Mouse (Mus musculus): ENCODE measurements at regions not wholly inside any gene's neighbourhood (a gene's known extent, or its start where the extent isn't known, plus 50 kb on each side); places are given as distances from the start of the nearest gene placed in this dataset.
A peak's percentile ranks its signal among the peaks of the same experiment; 100 is the strongest.

GRCm38 (mm10) chr8:6321346-6321745, 1216.2 kb upstream of the Slc10a2 start:
- no peak overlapping the region for H3K4me3 ChIP-seq (ENCODE audit: low read depth, low read length)
- H3K27me3 ChIP-seq (ENCODE audit: control insufficient read depth, insufficient read depth, low read length): no peaks in the 10 kb centered on the region
- ATAC-seq (ENCODE audit: insufficient read depth, low FRiP score, low TSS enrichment) (no peak), DNase-seq (ENCODE audit: low spot score) (no peak)
- WGBS: 57% methylated on average over 1 of the region's 1 CpGs
- no peak overlapping the region for H3K4me2 ChIP-seq (ENCODE audit: low read depth)
- no peaks in the 10 kb centered on the region for H3K4me1 ChIP-seq (ENCODE audit: control insufficient read depth, insufficient read depth, low read length)
- H3K27ac ChIP-seq (ENCODE audit: low read depth, low read length): no peak overlapping the region
- no peaks in the 10 kb centered on the region for H3K36me3 ChIP-seq (ENCODE audit: control insufficient read depth, insufficient read depth, low read length)
- no peak overlapping the region for H3K9ac ChIP-seq (ENCODE audit: low read length)
- H3K9me3 ChIP-seq (ENCODE audit: control insufficient read depth, low read length): no peaks in the 10 kb centered on the region

- H3K4me2 ChIP-seq (ENCODE audit: low read depth): no peak overlapping the region
- H3K27me3 ChIP-seq (ENCODE audit: control insufficient read depth, insufficient read depth, low read length): no peaks in the 10 kb centered on the region
- no peak overlapping the region for H3K4me3 ChIP-seq (ENCODE audit: low read depth, low read length)
- no peak overlapping the region for H3K27ac ChIP-seq (ENCODE audit: low read depth, low read length)
- no peak for ATAC-seq (ENCODE audit: insufficient read depth, low FRiP score, low TSS enrichment)
- H3K36me3 ChIP-seq (ENCODE audit: control insufficient read depth, insufficient read depth, low read length): no peaks in the 10 kb centered on the region
- no peak for DNase-seq (ENCODE audit: low spot score)
- no peak overlapping the region for H3K9ac ChIP-seq (ENCODE audit: low read length)
- no peaks in the 10 kb centered on the region for H3K9me3 ChIP-seq (ENCODE audit: control insufficient read depth, low read length)
- no peaks in the 10 kb centered on the region for H3K4me1 ChIP-seq (ENCODE audit: control insufficient read depth, insufficient read depth, low read length)
- WGBS: 82% methylated on average over 4 of the region's 4 CpGs
These were observed 1210.2 kb upstream of the Slc10a2 start for GRCm38 (mm10) chr8:6315162-6315845.

GRCm38 (mm10) chr8:6288889-6289288, 1183.7 kb upstream of the Slc10a2 start:
- H3K4me1 ChIP-seq (ENCODE audit: control insufficient read depth, insufficient read depth, low read length): no peaks in the 10 kb centered on the region
- 56% methylated on average over 3 of the region's 3 CpGs for WGBS
- no peak overlapping the region for H3K9ac ChIP-seq (ENCODE audit: low read length)
- no peak for DNase-seq (ENCODE audit: low spot score)
- no peaks in the 10 kb centered on the region for H3K27me3 ChIP-seq (ENCODE audit: control insufficient read depth, insufficient read depth, low read length)
- ATAC-seq (ENCODE audit: insufficient read depth, low FRiP score, low TSS enrichment): peak; percentile 61; the same call in 1 of the 2 replicates
- no peak overlapping the region for H3K4me2 ChIP-seq (ENCODE audit: low read depth)
- H3K36me3 ChIP-seq (ENCODE audit: control insufficient read depth, insufficient read depth, low read length): no peaks in the 10 kb centered on the region
- no peak overlapping the region for H3K4me3 ChIP-seq (ENCODE audit: low read depth, low read length)
- no peak overlapping the region for H3K27ac ChIP-seq (ENCODE audit: low read depth, low read length)
- no peaks in the 10 kb centered on the region for H3K9me3 ChIP-seq (ENCODE audit: control insufficient read depth, low read length)

DNA sequence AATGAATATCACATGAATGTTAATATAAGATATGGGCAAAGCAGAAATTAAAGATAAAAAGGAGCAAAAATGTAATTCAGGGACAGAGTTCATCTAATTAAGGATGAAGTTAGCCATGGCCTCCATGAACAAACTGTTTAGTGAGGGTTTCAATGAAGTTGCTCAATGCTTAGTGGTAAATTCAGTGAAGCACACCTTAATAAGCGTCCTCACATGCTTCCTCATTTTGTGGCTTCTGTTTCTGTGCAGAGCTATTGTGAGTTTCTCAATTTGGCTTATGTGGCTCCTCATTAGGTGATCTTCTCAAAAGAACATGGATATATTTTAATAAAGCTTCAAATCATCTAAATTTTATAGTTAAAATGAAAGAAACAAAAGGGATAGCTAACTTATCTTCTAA, 1174.8 kb upstream of the Slc10a2 start:
- H3K27me3 ChIP-seq (ENCODE audit: control insufficient read depth, insufficient read depth, low read length): no peaks in the 10 kb centered on the region
- no peaks in the 10 kb centered on the region for H3K36me3 ChIP-seq (ENCODE audit: control insufficient read depth, insufficient read depth, low read length)
- 90% methylated on average over 1 of the region's 1 CpGs for WGBS
- no peak overlapping the region for H3K4me3 ChIP-seq (ENCODE audit: low read depth, low read length)
- H3K9ac ChIP-seq (ENCODE audit: low read length): no peak overlapping the region
- no peaks in the 10 kb centered on the region for H3K4me1 ChIP-seq (ENCODE audit: control insufficient read depth, insufficient read depth, low read length)
- DNase-seq (ENCODE audit: low spot score) (no peak), ATAC-seq (ENCODE audit: insufficient read depth, low FRiP score, low TSS enrichment) (no peak)
- H3K27ac ChIP-seq (ENCODE audit: low read depth, low read length): no peak overlapping the region
- no peaks in the 10 kb centered on the region for H3K9me3 ChIP-seq (ENCODE audit: control insufficient read depth, low read length)
- no peak overlapping the region for H3K4me2 ChIP-seq (ENCODE audit: low read depth)
